Mouse (Mus musculus): Measurements from ENCODE around the gene Mum1. TPM values are rescaled to one million over a fixed set of nuclear protein-coding genes. Genes with fewer than 3 reads are reported as not detected.

The Mum1 gene
- polyA plus RNA-seq, 1 experiment, result not detected

GRCm38 (mm10) chr10:80226071-80226415 lies 191 bp upstream of the Mum1 start:
- peak overlapping the region; percentile 73 for H3K4me3 ChIP-seq (ENCODE audit: insufficient read depth, low read depth, low read length)
- no peak overlapping the region for H3K27ac ChIP-seq (ENCODE audit: insufficient read depth, low read depth, low read length)
- TF ChIP-seq POLR2A (IDR thresholded peaks at IDR 0.05; ENCODE audit: insufficient read depth, low read depth, low read length) (no peak), CTCF (IDR thresholded peaks at IDR 0.05; ENCODE audit: insufficient read depth, low read depth, low read length) (no peak)
- WGBS, result 1% methylated on average over 14 of the region's 14 CpGs
- H3K4me1 ChIP-seq (ENCODE audit: control insufficient read depth, insufficient read depth, low read length), result peaks cover 20% of the 10 kb centered on the region

DNA sequence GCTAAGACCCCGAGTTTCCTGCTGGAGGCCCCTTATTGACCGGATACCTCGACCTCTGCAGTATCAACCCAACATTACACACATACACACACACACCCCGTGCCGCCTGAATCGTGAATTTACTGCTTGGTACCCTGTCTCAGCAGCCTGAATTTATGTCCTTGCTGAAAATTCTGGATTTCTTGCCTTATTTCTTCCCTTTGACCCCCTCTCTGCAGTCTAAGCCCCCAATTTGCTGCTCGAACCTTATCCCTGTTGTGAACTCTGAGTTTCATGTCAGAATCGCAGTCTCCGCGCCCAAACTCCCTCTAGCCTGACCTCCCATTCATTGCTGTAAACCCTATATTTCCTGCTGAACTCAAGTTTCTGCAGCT lies 919 bp downstream of the Mum1 start:
- WGBS, result 7% methylated on average over 10 of the region's 10 CpGs

GRCm38 (mm10) chr10:80227877-80228775 lies 1.9 kb downstream of the Mum1 start:
- Histone ChIP-seq H3K4me3 (ENCODE audit: insufficient read depth, low read depth, low read length) (no peak overlapping the region; the same call in 1 of the 2 replicates), H3K27ac (ENCODE audit: insufficient read depth, low read depth, low read length) (peak overlapping the region; percentile 29; the same call in 1 of the 2 replicates), H3K4me1 (ENCODE audit: control insufficient read depth, insufficient read depth, low read length) (peaks cover 27% of the 10 kb centered on the region)
- WGBS, result 24% methylated on average over 15 of the region's 15 CpGs
- no peak for TF ChIP-seq POLR2A (IDR thresholded peaks at IDR 0.05; ENCODE audit: insufficient read depth, low read depth, low read length)
- no peak for TF ChIP-seq CTCF (IDR thresholded peaks at IDR 0.05; ENCODE audit: insufficient read depth, low read depth, low read length)

More for the DNA sequence above, 919 bp downstream of the Mum1 start:
- H3K4me3 ChIP-seq (ENCODE audit: insufficient read depth, low read depth, low read length), result peak overlapping the region; percentile 73
- H3K4me1 ChIP-seq (ENCODE audit: control insufficient read depth, insufficient read depth, low read length), result peaks cover 20% of the 10 kb centered on the region
- TF ChIP-seq CTCF (IDR thresholded peaks at IDR 0.05; ENCODE audit: insufficient read depth, low read depth, low read length), result no peak
- TF ChIP-seq POLR2A (IDR thresholded peaks at IDR 0.05; ENCODE audit: insufficient read depth, low read depth, low read length), result no peak
- peak overlapping the region; percentile 48; the same call in 1 of the 2 replicates for H3K27ac ChIP-seq (ENCODE audit: insufficient read depth, low read depth, low read length)

GRCm38 (mm10) chr10:80236145-80236825 lies 10.1 kb downstream of the Mum1 start:
- no peak overlapping the region for H3K27ac ChIP-seq (ENCODE audit: insufficient read depth, low read depth, low read length)
- TF ChIP-seq POLR2A (IDR thresholded peaks at IDR 0.05; ENCODE audit: insufficient read depth, low read depth, low read length), result no peak
- no peak for TF ChIP-seq CTCF (IDR thresholded peaks at IDR 0.05; ENCODE audit: insufficient read depth, low read depth, low read length)
- WGBS, result 95% methylated on average over 13 of the region's 13 CpGs
- H3K4me3 ChIP-seq (ENCODE audit: insufficient read depth, low read depth, low read length), result no peak overlapping the region
- peaks cover 10% of the 10 kb centered on the region; the same call in 1 of the 2 replicates for H3K4me1 ChIP-seq (ENCODE audit: control insufficient read depth, insufficient read depth, low read length)

GRCm38 (mm10) chr10:80237020-80237419 lies 10.8 kb downstream of the Mum1 start:
- Histone ChIP-seq H3K4me1 (ENCODE audit: control insufficient read depth, insufficient read depth, low read length) (peaks cover 10% of the 10 kb centered on the region; the same call in 1 of the 2 replicates), H3K27ac (ENCODE audit: insufficient read depth, low read depth, low read length) (no peak overlapping the region), H3K4me3 (ENCODE audit: insufficient read depth, low read depth, low read length) (no peak overlapping the region)
- WGBS, result 94% methylated on average over 4 of the region's 4 CpGs
- TF ChIP-seq POLR2A (IDR thresholded peaks at IDR 0.05; ENCODE audit: insufficient read depth, low read depth, low read length), result no peak
- TF ChIP-seq CTCF (IDR thresholded peaks at IDR 0.05; ENCODE audit: insufficient read depth, low read depth, low read length), result no peak

DNA sequence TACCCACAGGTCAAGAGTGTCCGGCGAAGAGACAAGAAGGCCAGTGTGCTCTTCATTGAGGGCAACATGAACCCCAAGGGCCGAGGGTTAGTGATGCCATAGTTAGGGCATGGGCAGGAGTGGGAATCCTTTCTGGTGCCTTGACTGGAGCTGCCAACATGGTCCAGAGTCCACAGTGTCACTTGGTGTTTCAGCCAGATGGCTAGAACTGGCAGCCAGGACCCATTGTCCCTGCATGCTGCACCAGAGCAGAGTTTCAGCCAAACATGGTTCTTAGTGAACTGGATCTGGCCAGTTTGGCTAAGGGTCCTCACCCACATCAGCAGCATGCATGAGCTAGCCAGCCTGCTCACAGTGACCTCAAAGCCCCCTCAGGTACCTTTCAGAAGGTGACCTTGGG lies 12.1 kb downstream of the Mum1 start:
- Histone ChIP-seq H3K4me1 (ENCODE audit: control insufficient read depth, insufficient read depth, low read length) (peaks cover 1% of the 10 kb centered on the region; the same call in 1 of the 2 replicates), H3K27ac (ENCODE audit: insufficient read depth, low read depth, low read length) (no peak overlapping the region), H3K4me3 (ENCODE audit: insufficient read depth, low read depth, low read length) (no peak overlapping the region)
- WGBS, result 83% methylated on average over 3 of the region's 3 CpGs
- no peak for TF ChIP-seq POLR2A (IDR thresholded peaks at IDR 0.05; ENCODE audit: insufficient read depth, low read depth, low read length)
- TF ChIP-seq CTCF (IDR thresholded peaks at IDR 0.05; ENCODE audit: insufficient read depth, low read depth, low read length), result no peak

DNA sequence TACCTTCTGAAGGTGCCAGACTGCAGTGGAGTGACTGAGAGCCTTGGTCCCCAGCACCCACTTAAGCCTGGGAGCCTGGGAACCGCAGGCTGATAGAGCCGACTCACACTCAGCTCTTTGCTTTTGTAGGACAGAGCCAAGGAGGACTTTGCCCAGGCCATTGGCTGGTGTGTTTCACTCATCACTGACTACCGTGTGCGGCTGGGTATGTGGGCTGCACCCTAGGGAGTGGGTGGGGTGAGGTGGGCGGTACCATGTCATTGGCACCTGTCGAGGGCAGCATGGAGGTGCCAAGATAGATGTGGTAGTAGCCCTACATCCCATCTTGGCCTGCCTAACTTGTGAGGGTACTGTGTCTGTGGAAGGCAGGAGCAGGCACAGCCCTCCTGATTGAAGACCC lies 13.6 kb downstream of the Mum1 start:
- H3K27ac ChIP-seq (ENCODE audit: insufficient read depth, low read depth, low read length), result no peak overlapping the region
- 78% methylated on average over 6 of the region's 6 CpGs for WGBS
- H3K4me1 ChIP-seq (ENCODE audit: control insufficient read depth, insufficient read depth, low read length), result peaks cover 3% of the 10 kb centered on the region; the same call in 1 of the 2 replicates
- TF ChIP-seq CTCF (IDR thresholded peaks at IDR 0.05; ENCODE audit: insufficient read depth, low read depth, low read length) (no peak), POLR2A (IDR thresholded peaks at IDR 0.05; ENCODE audit: insufficient read depth, low read depth, low read length) (no peak)
- no peak overlapping the region for H3K4me3 ChIP-seq (ENCODE audit: insufficient read depth, low read depth, low read length)

DNA sequence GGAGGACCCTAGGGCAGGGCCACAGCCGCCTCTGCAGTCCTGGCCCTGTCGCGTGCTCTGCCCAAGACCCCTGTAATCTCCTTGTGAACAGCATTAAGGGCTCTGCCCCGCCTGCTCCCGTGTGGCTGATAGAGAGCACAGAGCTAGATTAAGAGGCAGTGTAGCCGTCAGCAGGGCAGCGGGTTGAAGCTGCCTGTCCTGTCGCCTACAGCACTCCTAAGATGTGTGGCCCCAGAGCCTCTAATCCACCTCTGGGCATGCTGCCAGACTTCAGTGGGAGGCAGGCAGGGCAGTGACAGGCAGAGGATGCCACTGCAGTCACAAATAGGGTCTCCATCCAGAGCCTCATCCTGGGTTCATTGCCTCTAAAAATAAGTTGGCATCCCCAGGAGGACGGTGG lies 15.9 kb downstream of the Mum1 start:
- Histone ChIP-seq H3K4me1 (ENCODE audit: control insufficient read depth, insufficient read depth, low read length) (peaks cover 10% of the 10 kb centered on the region; the same call in 1 of the 2 replicates), H3K4me3 (ENCODE audit: insufficient read depth, low read depth, low read length) (no peak overlapping the region), H3K27ac (ENCODE audit: insufficient read depth, low read depth, low read length) (no peak overlapping the region)
- TF ChIP-seq CTCF (IDR thresholded peaks at IDR 0.05; ENCODE audit: insufficient read depth, low read depth, low read length) (no peak), POLR2A (IDR thresholded peaks at IDR 0.05; ENCODE audit: insufficient read depth, low read depth, low read length) (no peak)
- 37% methylated on average over 9 of the region's 9 CpGs for WGBS

DNA sequence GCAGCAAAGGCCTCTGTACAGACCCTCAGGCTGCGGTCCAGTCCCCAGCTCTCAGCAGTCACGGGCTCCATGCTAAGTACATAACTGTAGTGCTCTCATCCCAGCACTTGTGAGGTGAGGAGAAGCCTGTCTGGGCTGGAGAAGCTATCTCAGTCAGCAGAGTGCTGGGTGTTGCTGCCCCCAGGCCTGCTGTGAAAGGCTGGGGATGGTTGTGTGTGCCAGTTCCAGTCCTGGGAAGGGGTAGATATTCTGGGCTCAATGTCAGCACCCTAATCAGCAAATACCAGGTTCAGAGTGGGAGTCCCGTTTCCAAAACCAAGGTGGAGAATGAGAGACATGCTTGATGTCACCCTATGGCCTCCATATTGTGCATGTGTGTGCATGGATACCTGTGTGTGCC lies 16.4 kb downstream of the Mum1 start:
- TF ChIP-seq CTCF (IDR thresholded peaks at IDR 0.05; ENCODE audit: insufficient read depth, low read depth, low read length), result no peak
- H3K4me1 ChIP-seq (ENCODE audit: control insufficient read depth, insufficient read depth, low read length), result peaks cover 10% of the 10 kb centered on the region; the same call in 1 of the 2 replicates
- no peak overlapping the region for H3K4me3 ChIP-seq (ENCODE audit: insufficient read depth, low read depth, low read length)
- 88% methylated on average over 3 of the region's 3 CpGs for WGBS
- H3K27ac ChIP-seq (ENCODE audit: insufficient read depth, low read depth, low read length), result no peak overlapping the region

All from olfactory bulb, adult 2 months (tissue).